Mouse (Mus musculus) heart, postnatal 14 days (tissue): ENCODE measurements around the gene Ptprm. TPM values are rescaled to one million over a fixed set of nuclear protein-coding genes. Genes with fewer than 3 reads are reported as not detected.
A peak's percentile ranks its signal among the peaks of the same experiment; 100 is the strongest.

Source experiments
- DNase-seq, 2 experiments: peaks; one replicate each; pipeline ENCODE4 v3.0.0; 2021 to 2022
- intact Hi-C: fragments of 180-260 bp; cut with DNase I; formaldehyde crosslinking; loops from one replicate; pipeline ENCODE4 v1.15.1; 2025
- microRNA-seq, 2 experiments: library from miRNA; unstranded; fragments of <30 nt; microRNA quantifications; one replicate each; pipeline ENCODE4 v1.2.0; 2021 to 2022
- total RNA-seq, 2 experiments: library from RNA; stranded (reverse); gene quantifications; 2 replicates each; pipeline ENCODE4 v1.2.3; 2021

The Ptprm gene
- total RNA-seq, 2 experiments from 2014 or later: 100 to 104 TPM

DNA sequence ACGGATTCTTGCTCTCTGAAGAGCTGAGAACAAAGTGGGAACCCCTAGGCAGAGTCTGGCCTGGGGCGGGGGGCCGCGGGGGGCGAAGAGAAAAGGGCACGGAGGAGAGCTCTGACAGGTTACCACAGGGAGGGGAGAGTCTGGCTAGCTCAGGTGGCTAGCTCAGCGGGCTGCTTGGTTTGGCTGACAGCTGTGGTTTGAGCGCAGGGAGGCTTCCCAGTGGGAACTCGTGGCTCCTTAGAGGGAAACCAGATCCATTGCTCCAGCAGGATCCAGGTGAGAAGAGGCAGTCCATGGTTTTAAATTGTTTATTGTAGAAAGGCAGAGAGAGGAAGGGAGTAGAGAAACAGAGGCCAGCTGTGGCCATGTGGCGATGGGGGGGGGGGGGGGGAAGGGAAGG lies 689.5 kb downstream of the Ptprm start:
- DNase-seq: no peak
- intact Hi-C loops: no loop called here

DNA sequence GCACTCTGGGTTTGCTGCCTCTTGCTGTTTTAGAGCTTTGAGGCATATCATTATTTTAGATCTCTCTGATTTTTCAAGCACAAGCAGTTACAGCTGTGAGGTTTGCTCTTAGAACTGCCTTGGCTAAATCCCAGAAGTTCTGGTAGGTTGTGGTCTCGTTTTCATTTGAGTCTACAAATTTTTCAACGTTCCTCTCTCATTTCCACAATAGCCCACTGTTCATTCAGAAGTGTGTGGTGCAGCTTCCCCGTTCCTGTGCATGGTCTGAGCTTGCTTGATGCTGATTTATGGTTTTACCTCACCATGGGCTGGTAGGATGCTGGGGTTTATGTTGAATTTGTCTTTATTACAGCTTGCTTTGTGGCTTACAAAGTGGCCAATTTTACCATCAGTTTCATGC lies 695.0 kb downstream of the Ptprm start:
- intact Hi-C loops: no loop called here

GRCm38 (mm10) chr17:66637951-66638722 lies 716.1 kb downstream of the Ptprm start:
- peak; percentile 21 to 56 for DNase-seq

More for the DNA sequence above, 695.0 kb downstream of the Ptprm start:
- no peak for DNase-seq

DNA sequence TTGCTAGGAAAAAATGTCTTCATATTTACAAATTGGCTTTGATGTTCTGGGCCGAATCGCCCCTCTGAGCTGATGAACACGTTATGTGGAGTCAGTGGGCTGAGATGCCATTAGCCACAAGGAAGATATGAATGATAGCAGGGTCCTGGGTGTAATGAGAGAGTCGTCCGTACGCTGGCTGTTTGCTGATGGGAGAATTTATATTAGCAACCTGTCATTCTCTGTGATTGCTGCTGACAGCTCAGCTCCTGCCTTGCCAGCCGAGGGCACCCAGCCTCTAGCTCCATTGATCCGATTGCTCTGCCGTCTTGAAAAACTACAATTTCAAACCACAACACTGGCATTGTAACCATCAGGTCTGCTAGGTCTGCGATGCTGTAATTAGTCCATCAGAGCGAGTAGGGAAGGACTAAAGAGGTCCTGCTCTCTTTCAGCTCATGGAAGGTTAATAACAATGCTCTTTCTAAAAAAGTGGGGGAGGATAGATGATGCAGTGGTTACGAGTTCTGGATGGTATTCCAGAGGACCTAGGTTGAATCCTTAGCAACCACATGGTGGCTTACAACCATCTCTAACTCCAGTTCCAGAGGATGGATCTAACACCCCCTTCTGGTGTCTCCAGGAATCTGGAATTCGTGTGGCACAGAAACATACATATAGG lies 734.1 kb downstream of the Ptprm start:
- no peak for DNase-seq
- intact Hi-C loops: no loop called here

More at GRCm38 (mm10) chr17:66637951-66638722, 716.1 kb downstream of the Ptprm start:
- intact Hi-C loops: no loop called here

DNA sequence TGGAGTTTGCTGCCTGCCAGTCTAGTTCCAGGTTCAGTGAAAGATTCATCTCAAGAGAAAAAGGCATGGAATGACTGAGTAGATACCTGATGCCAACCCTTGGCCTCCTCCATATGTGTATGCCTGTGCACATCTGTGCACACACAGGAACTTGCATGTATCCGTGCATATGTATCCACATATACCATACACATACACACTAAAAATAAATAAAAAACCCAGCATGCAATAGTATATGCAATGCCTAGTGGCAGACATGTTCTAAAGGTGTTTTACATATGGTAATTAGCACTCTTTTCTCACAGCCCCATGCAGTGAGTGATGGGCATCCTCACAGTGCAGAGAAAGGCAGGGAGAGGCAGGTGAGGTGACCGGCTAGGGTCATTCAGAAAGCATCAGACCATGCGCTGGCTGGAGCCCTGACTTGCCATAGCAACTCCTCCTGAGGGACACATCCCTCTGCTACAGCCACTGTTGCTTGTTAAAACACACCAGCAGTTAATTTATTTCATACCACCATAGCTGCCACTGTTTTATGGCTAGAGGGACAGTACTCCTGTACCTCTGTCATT lies 734.9 kb downstream of the Ptprm start:
- DNase-seq: no peak
- intact Hi-C loops: no loop called here

Small RNA genes lying within 50 kb of the gene (microRNA-seq; reads per million reads assigned to microRNA genes)
- 0 to 0.27 reads per million in 2 experiments for gene Mir5709
